Mouse (Mus musculus): ENCODE data around the gene Gtf2h4.

The Gtf2h4 gene

GRCm38 (mm10) chr17:35673416-35674035 is at the start of gene Gtf2h4:
Gene Gtf2h4 (minus strand): TSS chr17:35673739.
- DNase-seq (ENCODE audit: low spot score), result peak; percentile 96

GRCm38 (mm10) chr17:35721676-35722075 is 48.1 kb upstream of the Gtf2h4 start:
- no peak for DNase-seq (ENCODE audit: low spot score)

- DNase-seq (ENCODE audit: low spot score), result no peak
Observed at GRCm38 (mm10) chr17:35720340-35720727, 46.8 kb upstream of the Gtf2h4 start.

- no peak for DNase-seq (ENCODE audit: low spot score)
Observed at GRCm38 (mm10) chr17:35719616-35720339, 46.2 kb upstream of the Gtf2h4 start.

GRCm38 (mm10) chr17:35717080-35717479 is 43.5 kb upstream of the Gtf2h4 start:
- DNase-seq (ENCODE audit: low spot score), result no peak

- no peak for DNase-seq (ENCODE audit: low spot score)
Observed at GRCm38 (mm10) chr17:35716114-35716513, 42.6 kb upstream of the Gtf2h4 start.

- peak; percentile 94 for DNase-seq (ENCODE audit: low spot score)
Observed at GRCm38 (mm10) chr17:35710705-35711347, 37.3 kb upstream of the Gtf2h4 start.

GRCm38 (mm10) chr17:35708611-35709010 is 35.1 kb upstream of the Gtf2h4 start:
- no peak for DNase-seq (ENCODE audit: low spot score)

GRCm38 (mm10) chr17:35707929-35708328 is 34.4 kb upstream of the Gtf2h4 start:
- no peak for DNase-seq (ENCODE audit: low spot score)

GRCm38 (mm10) chr17:35705836-35706235 is 32.3 kb upstream of the Gtf2h4 start:
- DNase-seq (ENCODE audit: low spot score), result peak; percentile 74

- peak; percentile 88 for DNase-seq (ENCODE audit: low spot score)
Observed at GRCm38 (mm10) chr17:35704621-35705464, 31.3 kb upstream of the Gtf2h4 start, which contains the start of gene Ddr1. Gene Ddr1 (minus strand): TSS chr17:35704621.

GRCm38 (mm10) chr17:35703751-35704271 is 30.3 kb upstream of the Gtf2h4 start:
- DNase-seq (ENCODE audit: low spot score), result peak; percentile 93

- peak; percentile 28 for DNase-seq (ENCODE audit: low spot score)
Observed at GRCm38 (mm10) chr17:35703065-35703464, 29.5 kb upstream of the Gtf2h4 start.

- DNase-seq (ENCODE audit: low spot score), result peak; percentile 37
Observed at GRCm38 (mm10) chr17:35702605-35703004, 29.1 kb upstream of the Gtf2h4 start.

- DNase-seq (ENCODE audit: low spot score), result peak; percentile 49
Observed at GRCm38 (mm10) chr17:35701978-35702461, 28.5 kb upstream of the Gtf2h4 start.

GRCm38 (mm10) chr17:35701203-35701977 is 27.9 kb upstream of the Gtf2h4 start:
- peak; percentile 37 for DNase-seq (ENCODE audit: low spot score)

GRCm38 (mm10) chr17:35700371-35700961 is 26.9 kb upstream of the Gtf2h4 start:
- DNase-seq (ENCODE audit: low spot score), result peak; percentile 66

GRCm38 (mm10) chr17:35699919-35700318 is 26.4 kb upstream of the Gtf2h4 start:
- DNase-seq (ENCODE audit: low spot score), result peak; percentile 69

GRCm38 (mm10) chr17:35698501-35698883 is 25.0 kb upstream of the Gtf2h4 start:
- DNase-seq (ENCODE audit: low spot score), result no peak

- DNase-seq (ENCODE audit: low spot score), result peak; percentile 76
Observed at GRCm38 (mm10) chr17:35697759-35698500, 24.4 kb upstream of the Gtf2h4 start.
